Mouse (Mus musculus): ENCODE measurements at regions not wholly inside any gene's neighbourhood (a gene's known extent, or its start where the extent isn't known, plus 50 kb on each side); places are given as distances from the start of the nearest gene placed in this dataset.
A peak's percentile ranks its signal among the peaks of the same experiment; 100 is the strongest.

DNA sequence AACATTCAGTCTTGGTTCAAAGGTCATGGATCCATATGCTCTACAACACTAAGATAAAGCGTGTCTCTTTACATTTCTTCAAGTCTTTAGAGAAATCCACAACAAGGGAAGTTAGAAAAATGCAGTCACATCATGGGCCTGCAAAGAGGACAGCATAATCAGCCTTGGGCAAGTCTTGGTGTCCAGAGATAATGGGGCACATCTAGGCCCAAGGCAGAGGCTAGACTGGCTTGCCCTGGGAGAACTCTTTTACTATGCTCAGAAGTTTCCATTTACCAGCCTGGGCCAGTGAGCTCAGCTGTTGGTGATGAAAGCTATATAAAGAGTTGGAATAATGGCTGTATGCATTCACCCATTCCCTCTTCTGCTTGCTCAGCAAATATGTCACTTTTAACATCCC, 67.9 kb upstream of the Parp11 start:
- DNase-seq (ENCODE audit: low spot score in 2 of 2): no peak

DNA sequence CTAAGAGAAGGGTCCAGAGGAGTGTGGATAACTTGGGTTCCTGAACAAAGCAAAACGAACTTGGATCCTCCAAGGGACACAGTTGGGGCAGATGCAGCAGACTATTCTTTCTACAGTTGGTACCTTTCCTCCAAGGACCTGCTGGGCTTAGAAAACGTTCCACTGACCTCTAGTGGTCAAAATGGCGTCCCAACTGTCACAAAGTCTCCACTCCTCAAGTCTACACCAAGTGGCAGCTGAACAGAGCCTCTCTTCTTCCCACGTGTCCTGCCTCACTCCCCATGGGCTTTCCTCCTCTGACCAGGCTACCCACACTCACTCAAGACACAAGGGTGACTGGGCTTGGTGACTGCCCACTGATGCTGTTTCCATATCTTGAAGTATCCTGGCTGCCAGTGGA, 67.1 kb upstream of the Parp11 start:
- DNase-seq (ENCODE audit: low spot score in 2 of 2): peak; percentile 17 to 21

DNA sequence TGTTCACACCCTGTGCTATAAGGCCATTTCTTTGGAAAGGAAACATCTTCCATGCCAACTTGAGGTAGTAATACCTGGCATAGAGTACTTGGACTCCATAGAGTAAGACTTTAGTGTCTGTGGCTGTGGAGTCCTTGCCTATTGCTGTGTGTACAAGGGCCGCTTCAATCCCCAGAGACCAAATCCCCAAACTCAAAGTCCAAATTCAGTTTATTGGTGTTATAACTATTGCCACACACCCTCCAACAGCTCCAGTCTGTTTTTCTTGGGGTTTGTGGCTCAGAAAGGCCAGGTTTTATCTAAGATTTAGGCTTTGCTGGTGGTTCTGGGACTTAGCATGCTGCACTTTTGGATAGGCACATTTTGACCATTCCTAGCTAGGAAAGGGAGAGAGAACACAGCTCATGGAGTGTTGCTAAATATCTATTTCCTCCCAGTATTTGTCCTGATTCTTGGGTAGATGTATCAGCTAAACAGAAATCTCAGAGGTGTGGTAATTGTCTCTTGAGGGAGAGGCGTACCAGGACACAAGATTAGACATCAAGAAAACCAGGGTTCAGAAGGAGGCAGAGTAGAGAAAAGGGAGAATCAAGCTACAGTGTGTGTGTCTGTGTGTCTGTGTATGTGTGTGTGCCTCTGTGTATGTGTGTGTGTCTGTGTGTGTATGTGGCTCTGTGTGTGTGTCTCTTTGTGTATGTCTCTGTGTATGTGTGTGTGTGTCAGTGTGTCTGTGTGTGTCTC, 65.3 kb upstream of the Parp11 start:
- no peak for DNase-seq (ENCODE audit: low spot score in 2 of 2)

DNA sequence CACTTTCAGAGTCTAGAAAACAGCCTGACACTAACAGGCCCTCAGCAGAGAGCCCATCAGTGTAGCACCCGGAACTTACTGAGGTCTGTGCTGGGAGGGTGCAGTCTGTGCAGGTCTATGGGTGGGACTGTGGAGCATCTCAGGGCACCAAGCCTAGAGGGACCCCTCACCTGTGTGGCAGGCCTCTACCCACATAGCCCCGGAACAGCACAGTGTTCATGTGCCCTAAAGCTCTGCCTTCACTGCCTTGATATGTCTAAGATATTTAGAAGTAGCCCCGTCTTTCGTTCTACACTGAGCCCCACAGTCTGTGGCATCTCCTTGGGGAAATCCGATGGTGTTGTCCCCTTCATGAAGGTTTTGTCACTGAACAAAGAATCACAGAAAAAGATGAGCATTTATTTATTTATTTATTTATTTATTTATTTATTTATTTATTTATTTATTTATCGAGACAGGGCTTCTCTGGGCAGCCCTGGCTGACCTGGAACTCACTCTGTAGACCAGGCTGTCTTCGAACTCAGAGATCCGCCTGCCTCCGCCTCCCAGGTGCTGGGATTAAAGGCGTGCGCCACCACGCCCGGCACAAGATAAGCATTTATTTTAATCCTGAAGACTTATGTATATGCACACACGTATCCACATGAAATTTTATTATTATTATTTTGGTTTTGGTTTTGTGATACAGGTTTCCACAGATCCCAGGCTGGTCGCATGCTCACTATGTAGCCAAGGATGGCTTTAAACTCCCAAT, 55.2 kb upstream of the Parp11 start:
- DNase-seq (ENCODE audit: low spot score in 2 of 2): no peak

DNA sequence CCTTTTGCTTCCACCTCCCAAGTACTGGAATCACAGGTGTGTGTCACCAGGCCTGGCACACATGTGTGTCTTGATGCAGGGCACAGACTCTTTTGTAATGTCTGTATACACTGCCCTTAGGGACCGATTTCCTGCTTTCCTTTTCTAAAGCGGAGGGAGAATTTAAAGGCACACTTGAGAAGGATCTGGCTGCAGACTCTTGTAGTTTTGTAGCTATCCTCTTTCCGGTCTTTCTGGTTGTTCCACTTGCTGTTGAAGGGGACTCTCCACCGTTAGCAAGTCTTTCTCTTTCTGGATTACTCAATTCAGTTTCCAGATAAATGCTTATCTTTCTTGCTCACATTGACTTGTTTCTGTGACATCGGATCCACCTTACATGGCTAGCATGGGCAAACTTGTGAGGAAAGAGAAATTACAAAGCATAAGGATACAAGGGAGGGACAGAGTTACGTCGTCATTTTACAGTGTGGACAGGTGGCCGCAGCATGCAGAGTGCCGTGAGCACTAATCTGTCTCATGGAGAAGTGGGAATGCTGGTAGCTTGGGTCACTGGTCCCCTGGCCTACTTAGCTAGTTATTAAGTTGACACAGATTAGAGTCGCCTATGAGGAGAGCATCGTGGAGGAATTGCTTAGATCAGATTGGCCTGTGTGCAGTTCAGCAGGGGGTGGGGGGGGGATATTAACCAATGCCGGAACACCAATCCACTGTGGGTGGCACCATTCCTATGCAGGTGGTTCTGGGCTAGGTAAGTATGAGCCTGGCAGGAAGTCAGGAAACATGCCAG, 54.4 kb upstream of the Parp11 start:
- DNase-seq (ENCODE audit: low spot score in 2 of 2): no peak

DNA sequence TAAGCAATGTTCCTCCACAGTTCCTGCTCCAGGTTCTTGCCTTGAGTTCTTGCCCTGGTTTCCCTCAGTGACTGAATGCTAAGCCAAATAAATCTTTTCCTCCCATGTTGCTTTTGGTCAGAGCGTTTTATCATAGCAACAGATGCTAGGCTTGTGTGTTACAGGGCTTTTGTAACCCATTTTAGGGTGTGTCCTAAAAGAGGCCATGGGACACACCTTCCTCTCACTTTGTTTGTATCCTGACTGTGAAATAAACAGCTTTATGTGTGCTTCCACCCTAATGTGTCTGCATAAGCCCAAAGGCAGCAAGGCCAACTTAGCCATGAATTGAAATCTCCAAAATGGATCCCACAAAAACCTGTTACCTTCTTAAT, 53.9 kb upstream of the Parp11 start:
- DNase-seq (ENCODE audit: low spot score in 2 of 2): no peak

DNA sequence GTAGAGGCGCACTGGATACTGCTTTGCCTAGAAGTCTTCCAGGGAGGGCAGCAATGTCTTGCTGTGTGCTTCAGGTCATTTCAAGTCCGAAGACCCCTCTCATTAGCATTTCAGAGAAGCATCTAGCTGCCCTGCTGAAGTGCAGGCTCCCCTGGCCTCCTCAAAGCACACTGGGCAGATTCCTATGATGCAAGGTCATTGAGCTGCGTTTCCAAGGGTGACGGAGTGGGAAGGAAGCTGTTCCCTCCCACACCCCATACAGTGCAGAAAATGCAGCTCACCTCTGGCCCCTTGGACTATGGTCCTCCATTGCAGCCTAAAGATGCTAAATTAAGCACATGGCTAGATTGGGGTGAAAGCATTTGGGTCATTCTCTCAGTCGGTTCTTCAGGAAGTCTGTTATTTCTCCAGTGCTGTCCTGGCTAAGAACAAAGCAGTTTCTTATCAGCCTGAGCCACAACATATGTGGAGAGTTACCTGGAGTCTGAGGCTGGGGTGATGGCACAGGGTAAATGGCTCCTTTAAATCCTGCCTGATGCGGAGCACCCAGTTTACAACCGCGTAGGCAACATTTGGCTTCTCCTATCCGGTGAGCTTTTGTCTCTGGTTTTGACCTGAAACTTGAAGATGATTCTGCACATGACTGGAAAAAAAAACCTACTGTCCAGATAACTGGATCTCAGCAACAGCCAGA, 52.6 kb upstream of the Parp11 start:
- DNase-seq (ENCODE audit: low spot score in 2 of 2): no peak
